Mouse (Mus musculus) erythroblast, adult 5-6 weeks (primary cell): ENCODE measurements around the gene Fgf6. TPM values are rescaled to one million over a fixed set of nuclear protein-coding genes. Genes with fewer than 3 reads are reported as not detected.

Source experiments
- ATAC-seq: replicated peaks from 2 replicates; pipeline ENCODE4 v1.8.0; 2016; ENCODE audit warnings: moderate number of reproducible peaks, mild to moderate bottlenecking, moderate TSS enrichment, inconsistent platforms; ENCODE audit not compliant: poor library complexity, low FRiP score, severe bottlenecking
- total RNA-seq, 2 experiments: library from RNA; stranded (forward) in 1 of 2; stranded (reverse) in 1 of 2; fragments of 150-400 nt in 1 of 2; fragments of 200-764, 138-1000 nt in 1 of 2; gene quantifications; 2 replicates each; pipeline versions ENCODE4 v1.2.3 to v1.2.4; 2015 to 2017; ENCODE audit warnings: low replicate concordance in 2 of 2

Gene Fgf6
- total RNA-seq, 2 experiments from 2014 or later, result not detected

DNA sequence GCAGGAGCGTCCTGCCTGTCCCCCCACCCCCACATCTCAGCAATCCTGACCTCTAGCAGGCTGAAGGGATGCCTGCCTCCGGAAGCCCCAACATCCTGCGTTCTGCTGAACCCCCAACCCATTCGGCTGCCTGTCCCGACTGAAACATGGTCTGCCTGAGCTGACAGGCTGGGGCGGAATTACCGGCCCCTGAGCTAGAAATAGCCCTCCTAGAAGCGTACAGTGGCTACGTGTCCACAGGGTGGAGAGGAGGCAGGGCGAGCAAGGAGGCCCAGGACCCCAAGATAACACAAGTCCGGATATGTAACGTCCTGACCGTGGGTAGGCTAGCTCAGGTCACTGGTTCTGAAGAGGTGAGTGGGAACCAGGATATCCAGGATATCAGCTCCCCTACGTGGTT lies 49.4 kb downstream of the Fgf6 start:
- ATAC-seq, result no peak

GRCm38 (mm10) chr6:127072817-127073216 lies 57.4 kb downstream of the Fgf6 start, which contains the start of gene Fgf23:
Fgf23 (plus strand) TSS chr6:127072902.
- no peak for ATAC-seq

Other genes starting within 250 kb of the Fgf6 start
- gene Ndufa9, start 166.4 kb upstream of the Fgf6 start, total RNA-seq (2015; ENCODE audit: low replicate concordance), result 21.7 and 31.3 TPM in 2 replicates
- gene Ndufa9, start 166.4 kb upstream of the Fgf6 start, total RNA-seq (2017; ENCODE audit: low replicate concordance), result 27.3 and 28.5 TPM in 2 replicates
- gene Akap3, start 162.5 kb upstream of the Fgf6 start, total RNA-seq (2015; ENCODE audit: low replicate concordance), result not detected in 2 replicates
- gene Akap3, start 162.5 kb upstream of the Fgf6 start, total RNA-seq (2017; ENCODE audit: low replicate concordance), result not detected in 2 replicates
- not detected in 2 replicates for gene Dyrk4, start 93.7 kb upstream of the Fgf6 start, total RNA-seq (2015; ENCODE audit: low replicate concordance)
- 0.60 TPM in 1 of 2 replicates, not detected in the other for gene Dyrk4, start 93.7 kb upstream of the Fgf6 start, total RNA-seq (2017; ENCODE audit: low replicate concordance)
- 18.0 and 20.4 TPM in 2 replicates for gene Rad51ap1, start 76.0 kb upstream of the Fgf6 start, total RNA-seq (2015; ENCODE audit: low replicate concordance)
- gene Rad51ap1, start 76.0 kb upstream of the Fgf6 start, total RNA-seq (2017; ENCODE audit: low replicate concordance), result 85.9 and 165 TPM in 2 replicates
- 17.1 and 27.9 TPM in 2 replicates for gene D6Wsu163e, start 75.6 kb upstream of the Fgf6 start, total RNA-seq (2015; ENCODE audit: low replicate concordance)
- gene D6Wsu163e, start 75.6 kb upstream of the Fgf6 start, total RNA-seq (2017; ENCODE audit: low replicate concordance), result 22.6 and 29.5 TPM in 2 replicates
- not detected in 2 replicates for gene Fgf23, start 57.3 kb downstream of the Fgf6 start, total RNA-seq (2015; ENCODE audit: low replicate concordance)
- gene Fgf23, start 57.3 kb downstream of the Fgf6 start, total RNA-seq (2017; ENCODE audit: low replicate concordance), result 0.77 TPM in 1 of 2 replicates, not detected in the other
- 0.96 and 1.3 TPM in 2 replicates for gene Tigar, start 94.0 kb downstream of the Fgf6 start, total RNA-seq (2015; ENCODE audit: low replicate concordance)
- gene Tigar, start 94.0 kb downstream of the Fgf6 start, total RNA-seq (2017; ENCODE audit: low replicate concordance), result 1.6 and 1.8 TPM in 2 replicates
- gene Ccnd2, start 136.6 kb downstream of the Fgf6 start, total RNA-seq (2015; ENCODE audit: low replicate concordance), result 12.5 and 314 TPM in 2 replicates
- gene Ccnd2, start 136.6 kb downstream of the Fgf6 start, total RNA-seq (2017; ENCODE audit: low replicate concordance), result 4.1 and 5.3 TPM in 2 replicates